Mouse (Mus musculus): ENCODE measurements around the gene Adra2a.

Adra2a gene

DNA sequence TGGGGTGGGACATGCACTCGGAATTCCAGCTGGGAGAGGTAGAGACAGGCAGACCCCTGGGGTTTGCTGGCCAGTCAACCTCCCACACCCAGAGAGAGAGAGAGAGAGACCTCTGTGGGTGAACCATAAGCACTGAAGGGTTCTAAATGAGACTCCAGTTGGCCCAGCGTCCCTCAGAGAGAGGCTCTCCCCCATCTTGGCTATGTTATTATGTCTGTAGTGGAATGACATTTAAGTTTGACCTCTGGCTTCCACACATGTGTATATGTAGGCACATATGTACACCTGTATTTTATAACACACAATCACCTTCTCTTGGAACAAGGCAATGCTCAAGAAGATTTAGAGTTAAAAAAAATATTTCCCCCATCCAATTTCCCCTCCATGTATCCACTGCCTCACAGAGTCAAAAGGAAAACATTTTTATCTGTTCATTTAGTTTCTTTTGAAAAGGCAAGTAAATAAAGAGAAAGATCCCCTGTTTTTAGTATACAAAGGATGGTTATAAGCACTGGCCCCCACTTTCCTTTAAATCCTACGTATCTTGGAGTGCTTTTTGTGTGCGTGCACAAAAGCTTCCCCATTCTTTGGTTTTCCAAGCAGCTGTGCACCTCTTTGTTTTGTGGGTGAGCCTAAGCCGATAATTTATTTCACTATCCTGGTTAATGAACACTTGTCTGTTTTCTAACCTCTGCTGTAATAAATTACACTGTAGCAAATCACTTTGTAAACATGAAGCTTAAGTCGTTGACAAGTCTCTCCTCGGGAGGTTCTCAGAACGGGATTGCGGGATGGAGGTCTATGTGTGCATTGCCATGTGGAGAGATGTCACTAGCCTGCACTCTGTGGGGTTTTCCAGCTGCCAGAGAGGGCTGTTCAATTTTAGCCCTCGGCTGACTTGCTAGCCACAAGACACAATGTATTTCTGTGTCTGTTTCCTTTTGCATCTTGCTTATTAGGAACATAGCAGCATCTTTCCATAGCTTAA lies 32.7 kb downstream of the Adra2a start:
- DNase-seq (ENCODE audit: low read depth), result no peak

DNA sequence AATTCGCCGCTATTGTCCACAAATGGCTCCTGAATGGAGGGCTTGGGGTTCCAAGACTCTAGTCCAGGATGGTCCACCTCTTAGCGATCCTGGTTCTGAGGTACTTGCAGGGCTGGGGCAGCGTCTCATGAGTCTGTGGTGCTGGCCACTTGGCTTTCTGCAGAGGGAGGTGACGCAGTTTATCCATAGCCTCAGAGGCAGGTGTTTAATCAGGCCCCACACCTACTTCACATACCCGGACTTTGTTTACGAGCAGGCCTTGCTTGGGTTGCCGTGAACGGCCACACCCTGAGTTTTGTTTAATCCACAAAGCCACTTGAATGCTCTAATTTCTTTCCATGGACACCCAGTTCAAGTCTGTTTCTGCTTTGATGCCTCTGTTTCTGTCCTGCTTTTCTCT lies 37.4 kb downstream of the Adra2a start:
- no peak for DNase-seq (ENCODE audit: low read depth)

DNA sequence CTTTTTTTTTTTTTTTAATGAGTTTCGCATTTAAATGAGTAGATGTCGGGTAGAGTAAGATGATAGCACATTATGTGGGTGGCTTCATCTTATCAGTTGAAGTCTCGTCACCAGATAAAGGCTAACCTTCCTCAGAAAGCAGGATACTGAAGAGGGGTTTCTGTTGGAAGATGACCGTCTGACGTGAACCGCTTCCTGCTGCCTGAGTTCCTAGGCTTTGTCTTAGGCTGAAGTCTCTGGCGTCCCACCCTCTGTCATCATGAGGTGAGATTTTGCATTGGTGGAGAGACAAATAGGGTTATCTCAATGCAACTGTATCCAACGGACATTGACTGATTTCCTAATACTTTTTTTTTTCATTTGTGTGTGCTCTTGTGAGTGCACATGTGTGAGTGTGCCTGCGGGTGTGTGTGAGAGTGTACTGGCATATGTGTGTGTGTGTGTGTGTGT lies 37.8 kb downstream of the Adra2a start:
- no peak for DNase-seq (ENCODE audit: low read depth)

DNA sequence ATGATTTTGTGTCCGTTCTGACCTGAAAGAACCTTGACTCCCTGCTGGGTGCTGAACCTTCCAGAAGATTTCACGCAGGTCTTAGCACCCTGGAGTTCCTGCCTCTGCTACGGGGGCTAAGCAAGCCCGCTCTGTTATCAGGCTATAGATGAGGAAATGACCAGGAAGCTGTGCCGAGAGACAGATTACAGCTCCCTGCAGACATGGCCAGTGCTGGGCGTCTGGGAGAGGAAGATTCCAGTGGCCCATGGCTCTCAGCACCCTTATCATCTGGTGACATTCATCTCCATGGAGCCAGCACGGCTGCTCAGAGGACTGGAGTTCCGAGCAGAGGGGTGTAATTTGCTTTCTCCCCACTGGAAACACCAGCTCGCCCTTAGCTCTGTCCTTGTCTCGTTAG lies 43.4 kb downstream of the Adra2a start:
- DNase-seq (ENCODE audit: low read depth), result no peak

DNA sequence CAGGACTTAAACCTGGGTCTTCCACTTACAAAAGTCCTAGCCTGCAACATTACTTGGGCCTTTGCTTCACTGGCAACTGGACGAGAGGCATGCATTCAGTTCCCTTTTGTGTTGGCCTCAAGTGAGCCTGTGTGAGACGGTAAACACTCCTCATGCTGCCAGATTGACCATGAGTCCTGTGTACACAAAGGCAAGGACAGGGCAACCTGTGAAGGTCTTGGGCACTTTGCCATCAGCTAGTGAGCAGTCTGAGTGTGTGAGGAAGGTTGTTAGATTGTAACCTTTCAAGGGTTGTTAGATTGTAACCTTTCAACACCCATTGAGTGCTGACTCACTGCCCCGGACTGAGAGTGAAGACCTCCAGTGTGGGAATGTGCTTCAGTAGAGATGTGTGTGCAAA lies 49.6 kb downstream of the Adra2a start:
- no peak for DNase-seq (ENCODE audit: low read depth)

DNA sequence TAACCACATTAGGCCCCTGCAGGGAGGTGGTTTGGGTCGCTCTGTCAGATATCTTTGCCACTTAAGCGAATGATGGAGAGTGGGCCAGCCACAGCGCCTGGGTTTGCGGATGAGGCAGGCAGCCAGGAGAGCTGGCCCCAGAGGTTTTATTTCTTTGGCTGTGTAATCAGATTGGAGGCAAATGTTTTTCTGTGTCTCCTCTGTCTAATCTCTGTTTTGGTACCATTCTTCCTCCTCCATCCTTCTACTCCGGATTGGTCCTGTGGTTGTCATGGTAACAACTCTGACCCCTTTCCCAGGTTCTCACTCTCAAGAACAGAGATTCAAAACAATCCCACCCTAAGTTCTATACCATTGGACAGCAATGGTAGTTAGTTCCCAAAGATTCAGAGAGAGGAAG lies 51.8 kb downstream of the Adra2a start:
- no peak for DNase-seq (ENCODE audit: low read depth)

DNA sequence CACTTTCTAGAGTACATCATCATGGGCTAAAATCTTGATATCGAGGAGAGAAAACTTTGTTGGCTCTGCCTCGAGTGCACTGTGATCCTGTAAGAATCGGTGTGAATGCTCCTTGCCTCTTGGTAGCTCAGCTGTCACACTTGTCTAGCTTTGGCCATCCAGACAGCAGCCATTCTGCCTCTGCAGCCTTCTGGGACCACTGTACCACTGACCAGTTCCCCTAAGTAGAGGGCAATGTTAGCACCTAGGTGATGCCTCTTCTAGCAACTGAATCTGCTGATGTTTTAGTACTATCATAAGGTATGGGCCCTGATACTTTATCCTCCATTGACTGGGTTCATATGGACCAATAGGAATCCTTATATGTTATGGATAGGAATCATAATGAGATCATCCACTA lies 54.4 kb downstream of the Adra2a start:
- no peak for DNase-seq (ENCODE audit: low read depth)

Measured in fibroblast of lung, adult 2 months (primary cell).